Mouse (Mus musculus) 3T3-L1 (cell line): ENCODE data around the gene Neurl3.
A peak's percentile ranks its signal among the peaks of the same experiment; 100 is the strongest.

Experiments
- DNase-seq: peaks from one replicate; pipeline ENCODE4 v3.0.0-alpha.2; 2015; ENCODE audit warnings: low read depth, low spot score

Gene Neurl3

DNA sequence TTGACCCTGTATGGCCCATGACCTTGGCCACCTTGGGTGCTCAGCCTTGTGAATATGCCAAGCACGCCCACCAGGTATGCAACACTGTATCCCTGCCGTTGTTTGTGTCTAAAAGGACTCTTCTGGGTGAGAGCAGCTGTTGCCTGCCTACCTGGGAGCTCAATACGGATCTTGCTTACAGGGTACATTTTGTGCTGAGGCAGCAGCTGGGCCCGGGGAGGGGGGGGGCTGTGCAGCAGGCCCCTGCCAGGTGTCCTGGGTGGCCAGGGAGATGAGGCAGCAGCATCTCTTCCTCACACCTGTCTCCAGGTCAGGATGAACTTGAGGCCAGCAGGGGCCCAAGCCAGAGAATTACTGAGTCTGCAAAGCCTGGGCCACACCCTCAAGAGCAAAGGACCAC lies 23.6 kb upstream of the Neurl3 start:
- DNase-seq, result no peak

GRCm38 (mm10) chr1:36296466-36297149 lies 22.1 kb upstream of the Neurl3 start:
- peak; percentile 52 for DNase-seq

GRCm38 (mm10) chr1:36294402-36294801 lies 19.9 kb upstream of the Neurl3 start:
- no peak for DNase-seq

- no peak for DNase-seq
These were observed 19.0 kb upstream of the Neurl3 start for GRCm38 (mm10) chr1:36293470-36293869.

GRCm38 (mm10) chr1:36281849-36282248 lies 7.4 kb upstream of the Neurl3 start:
- no peak for DNase-seq

- peak; percentile 56 for DNase-seq
These were observed 6.5 kb upstream of the Neurl3 start for GRCm38 (mm10) chr1:36280938-36281337.

GRCm38 (mm10) chr1:36279202-36279601 lies 4.7 kb upstream of the Neurl3 start:
- DNase-seq, result peak; percentile 89

GRCm38 (mm10) chr1:36277267-36278060 lies 3.0 kb upstream of the Neurl3 start:
- DNase-seq, result peak; percentile 88

DNA sequence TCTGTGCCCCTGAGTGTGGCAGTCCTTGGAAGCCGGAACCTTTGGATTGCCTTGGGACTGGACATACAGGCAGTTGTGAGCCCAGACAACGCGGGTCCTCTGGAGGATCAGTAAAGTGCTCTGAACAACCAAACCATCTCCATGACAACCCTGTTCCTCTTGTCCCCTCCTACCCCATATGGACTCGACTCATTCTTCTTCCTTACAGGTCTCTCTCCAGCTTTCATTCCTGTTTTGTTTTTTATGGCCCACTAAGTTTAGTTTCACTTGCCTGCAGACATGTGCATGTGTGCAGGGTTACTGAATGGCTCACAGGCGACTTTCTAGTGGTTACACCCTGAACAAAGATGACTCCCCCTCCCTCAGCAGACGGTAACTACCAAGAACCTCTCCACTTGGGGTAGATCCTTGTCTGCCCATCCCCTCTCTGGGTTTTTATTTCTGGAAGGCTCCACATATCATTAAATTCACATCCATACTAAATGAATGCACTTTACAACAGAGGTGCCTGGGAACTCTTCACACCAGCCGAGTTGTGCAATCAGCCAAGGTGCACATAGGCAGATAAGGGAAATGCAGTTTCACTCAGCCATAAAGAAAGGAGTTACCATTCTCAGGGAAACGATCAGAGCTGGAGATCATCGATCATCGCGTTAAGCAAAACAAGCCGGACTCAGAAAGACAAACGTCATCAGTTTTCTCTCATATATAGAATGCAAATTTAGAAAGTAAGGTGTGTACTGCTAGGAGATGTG lies 1.3 kb upstream of the Neurl3 start:
- no peak for DNase-seq

- peak; percentile 44 for DNase-seq
These were observed 1.2 kb downstream of the Neurl3 start for GRCm38 (mm10) chr1:36273288-36273687.

- DNase-seq, result no peak
These were observed 1.9 kb downstream of the Neurl3 start for GRCm38 (mm10) chr1:36272546-36272945.

- no peak for DNase-seq
These were observed 2.8 kb downstream of the Neurl3 start for GRCm38 (mm10) chr1:36271516-36272230.

DNA sequence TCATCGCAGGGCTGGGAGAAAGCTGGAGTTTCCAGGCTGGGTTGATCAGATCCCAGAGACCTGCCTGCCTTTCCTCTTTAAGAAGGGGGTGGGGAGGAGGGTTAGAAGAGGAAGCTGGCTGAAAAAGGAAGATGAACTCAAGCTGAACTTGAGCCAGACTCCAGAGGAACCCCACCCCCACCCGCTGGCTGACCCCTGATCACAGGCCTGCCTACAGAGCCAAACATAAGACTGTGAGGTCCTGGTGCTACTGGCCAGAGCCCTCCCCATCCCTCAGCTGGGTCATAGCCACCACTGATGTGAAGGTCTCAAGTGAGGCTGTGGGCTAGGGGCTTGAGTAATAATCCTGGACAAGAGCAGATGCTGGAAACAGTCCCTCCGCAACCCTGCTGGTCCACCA lies 3.8 kb downstream of the Neurl3 start:
- DNase-seq, result no peak

- no peak for DNase-seq
These were observed 5.2 kb downstream of the Neurl3 start for GRCm38 (mm10) chr1:36269121-36269795.

- no peak for DNase-seq
These were observed 6.9 kb downstream of the Neurl3 start for GRCm38 (mm10) chr1:36267595-36267994.

DNA sequence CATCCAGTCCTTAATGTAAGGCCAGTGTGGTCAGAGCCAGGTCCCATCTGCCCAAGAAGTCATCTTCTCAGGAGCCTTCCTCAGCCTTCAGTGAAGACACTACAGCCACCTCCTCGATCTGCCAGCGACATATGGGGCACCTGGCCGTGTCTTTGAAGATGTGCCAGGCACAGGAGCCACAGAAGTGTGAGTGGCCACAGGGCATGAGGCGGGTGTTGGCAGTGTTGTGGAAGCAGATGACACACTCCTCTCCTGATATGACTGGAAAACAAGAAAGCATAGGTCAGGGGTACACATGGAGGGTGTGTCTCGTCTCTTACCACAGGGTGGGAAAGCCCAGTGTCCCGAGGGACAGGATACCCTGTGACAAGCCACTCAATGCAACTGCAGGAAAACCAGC lies 8.2 kb downstream of the Neurl3 start:
- no peak for DNase-seq

GRCm38 (mm10) chr1:36263833-36264488 lies 10.5 kb downstream of the Neurl3 start:
- no peak for DNase-seq

GRCm38 (mm10) chr1:36261708-36262504 lies 12.6 kb downstream of the Neurl3 start:
- DNase-seq, result no peak

DNA sequence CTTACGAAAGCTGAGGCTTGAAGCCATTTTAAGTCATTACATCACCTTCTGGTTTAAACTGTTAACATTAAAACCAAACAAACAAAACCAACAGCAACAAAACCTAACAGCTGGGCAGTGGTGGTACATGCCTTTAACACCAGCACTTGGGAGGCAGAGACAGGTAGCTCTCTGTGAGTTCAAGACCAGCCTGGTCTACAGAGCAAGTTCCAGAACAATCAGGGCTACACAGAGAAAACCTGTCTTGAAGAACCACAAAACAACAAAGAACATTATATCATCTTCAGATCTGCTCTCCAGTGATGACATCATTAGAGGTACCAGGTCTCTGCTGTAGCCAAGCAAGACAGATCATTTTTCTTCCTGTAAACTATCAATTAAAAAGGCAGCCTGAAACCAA lies 14.1 kb downstream of the Neurl3 start:
- DNase-seq, result no peak

GRCm38 (mm10) chr1:36259281-36259680 lies 15.2 kb downstream of the Neurl3 start:
- no peak for DNase-seq
